Comparison of ENCODE assay signal across 30 mouse cellular contexts in genomic region chr1:34584736-34585135, GRCm38 (mm10). TPM values are rescaled to one million over a fixed set of nuclear protein-coding genes. Genes with fewer than 3 reads are reported as not detected.
DNase-seq lines count a peak whose midpoint lies in the region; ATAC-seq and TF ChIP-seq lines count a peak whose summit lies in the region.
"Had no signal": no experiment of that assay in that cellular context is flagged by ENCODE, and none has a peak within 500 bp of the region (broad histone marks: within the 10 kb centered on the region; RNA-seq: fewer than 3 reads in every experiment).

No protein-coding gene starts in this region.

- H3K4me2 ChIP-seq in forebrain, postnatal 0 days (ENCODE audit: low read depth): no peak overlapping the region
- H3K4me2 ChIP-seq in forebrain, embryonic 13.5 days: no peak overlapping the region
- no peak overlapping the region for H3K4me2 ChIP-seq in midbrain, postnatal 0 days (ENCODE audit: low read depth, low read length, poor library complexity, severe bottlenecking)
- no peak overlapping the region for H3K4me2 ChIP-seq in neural tube, embryonic 15.5 days
- H3K4me2 ChIP-seq: heart, embryonic 13.5 days; hindbrain, embryonic 12.5 days; kidney, embryonic 15.5 days; lung, embryonic 14.5 days; neural tube, embryonic 12.5 days had no signal

- no peak overlapping the region for H3K27ac ChIP-seq in forebrain, postnatal 0 days (ENCODE audit: low read depth, low read length)
- no peak overlapping the region for H3K27ac ChIP-seq in forebrain, embryonic 13.5 days
- no peak overlapping the region for H3K27ac ChIP-seq in midbrain, postnatal 0 days (ENCODE audit: low read depth, low read length)
- no peak overlapping the region for H3K27ac ChIP-seq in midbrain, embryonic 10.5 days (replicated peaks)
- no peak overlapping the region for H3K27ac ChIP-seq in neural tube, embryonic 15.5 days (replicated peaks)
- H3K27ac ChIP-seq: forebrain, embryonic 10.5 days; heart, adult 2 months; heart, embryonic 13.5 days; hindbrain, embryonic 12.5 days; kidney, embryonic 15.5 days; liver, embryonic 14.5 days; neural tube, embryonic 12.5 days had no signal

- no peak for ATAC-seq in forebrain, postnatal 0 days
- no peak for ATAC-seq in forebrain, embryonic 13.5 days
- ATAC-seq in midbrain, postnatal 0 days (ENCODE audit: low FRiP score): no peak
- ATAC-seq in neural tube, embryonic 15.5 days (ENCODE audit: low FRiP score): no peak
- ATAC-seq: CD4-positive, CD25-positive, alpha-beta regulatory T cell, adult 4 months had no signal

- H3K9ac ChIP-seq in forebrain, postnatal 0 days: no peak overlapping the region
- H3K9ac ChIP-seq in forebrain, embryonic 13.5 days: no peak overlapping the region
- H3K9ac ChIP-seq in midbrain, postnatal 0 days (replicated peaks; ENCODE audit: low read length, poor library complexity, severe bottlenecking): no peak overlapping the region
- H3K9ac ChIP-seq in neural tube, embryonic 15.5 days (replicated peaks): no peak overlapping the region
- H3K9ac ChIP-seq: heart, embryonic 13.5 days; hindbrain, embryonic 12.5 days; kidney, embryonic 15.5 days; liver, embryonic 14.5 days; lung, embryonic 14.5 days; neural tube, embryonic 12.5 days had no signal

- no peak for TF ChIP-seq CTCF in forebrain, postnatal 0 days (IDR thresholded peaks at IDR 0.05; ENCODE audit: low read depth)
- no peak for TF ChIP-seq CTCF in midbrain, postnatal 0 days (IDR thresholded peaks at IDR 0.05)

- no peak overlapping the region for H3K4me3 ChIP-seq in forebrain, postnatal 0 days (ENCODE audit: low read depth, low read length)
- H3K4me3 ChIP-seq in forebrain, embryonic 13.5 days: no peak overlapping the region
- no peak overlapping the region for H3K4me3 ChIP-seq in midbrain, postnatal 0 days (ENCODE audit: low read depth, low read length)
- H3K4me3 ChIP-seq in midbrain, embryonic 10.5 days: no peak overlapping the region
- H3K4me3 ChIP-seq in neural tube, embryonic 15.5 days (replicated peaks): no peak overlapping the region
- H3K4me3 ChIP-seq: forebrain, embryonic 10.5 days; heart, adult 2 months; heart, embryonic 13.5 days; hindbrain, embryonic 12.5 days; kidney, embryonic 15.5 days; megakaryocyte, embryonic 14.5 days; neural tube, embryonic 12.5 days had no signal

- peaks cover 32% of the 10 kb centered on the region for H3K36me3 ChIP-seq in forebrain, postnatal 0 days (ENCODE audit: insufficient read depth)
- peaks cover 34% of the 10 kb centered on the region for H3K36me3 ChIP-seq in forebrain, embryonic 13.5 days (ENCODE audit: poor library complexity, severe bottlenecking)
- peaks cover 33% of the 10 kb centered on the region for H3K36me3 ChIP-seq in midbrain, postnatal 0 days (ENCODE audit: insufficient read depth, low read length)
- no peaks in the 10 kb centered on the region for H3K36me3 ChIP-seq in midbrain, embryonic 10.5 days
- H3K36me3 ChIP-seq in neural tube, embryonic 15.5 days: peaks cover 38% of the 10 kb centered on the region
- H3K36me3 ChIP-seq: forebrain, embryonic 10.5 days; heart, embryonic 13.5 days; kidney, embryonic 15.5 days had no signal

- peak; percentile 15 for DNase-seq in forebrain, postnatal 0 days
- peak; percentile 30 for DNase-seq in midbrain, postnatal 0 days (ENCODE audit: low spot score)
- DNase-seq in midbrain, embryonic 10.5 days (ENCODE audit: low spot score): no peak
- peak; percentile 79 for DNase-seq in cerebellum, adult 9-11 months
- no peak for DNase-seq in lung, postnatal 25 days (ENCODE audit: low spot score)
- DNase-seq: gastrocnemius, postnatal 14 days; heart, adult 2 months; heart, postnatal 14 days; kidney, adult 11 months; lung, postnatal 36 days; midbrain, embryonic 14.5 days; spleen, adult 18-20 months had no signal

- H3K9me3 ChIP-seq in forebrain, postnatal 0 days (ENCODE audit: low read length): no peaks in the 10 kb centered on the region
- H3K9me3 ChIP-seq in forebrain, embryonic 13.5 days (replicated peaks): no peaks in the 10 kb centered on the region
- H3K9me3 ChIP-seq in midbrain, postnatal 0 days (ENCODE audit: low read length): no peaks in the 10 kb centered on the region
- H3K9me3 ChIP-seq in midbrain, embryonic 10.5 days (replicated peaks): no peaks in the 10 kb centered on the region
- H3K9me3 ChIP-seq in neural tube, embryonic 15.5 days (replicated peaks): no peaks in the 10 kb centered on the region
- H3K9me3 ChIP-seq: forebrain, embryonic 10.5 days; heart, embryonic 13.5 days; hindbrain, embryonic 12.5 days; kidney, embryonic 15.5 days; megakaryocyte, embryonic 14.5 days; neural tube, embryonic 12.5 days had no signal

- WGBS in forebrain, postnatal 0 days: 62% methylated on average over 4 of the region's 4 CpGs
- WGBS in forebrain, embryonic 13.5 days: 70% methylated on average over 4 of the region's 4 CpGs
- 80% methylated on average over 4 of the region's 4 CpGs for WGBS in midbrain, postnatal 0 days
- WGBS in midbrain, embryonic 10.5 days: 77% methylated on average over 4 of the region's 4 CpGs
- 87% methylated on average over 4 of the region's 4 CpGs for WGBS in neural tube, embryonic 15.5 days

- peaks cover 6% of the 10 kb centered on the region; the same call in 1 of the 2 replicates for H3K4me1 ChIP-seq in forebrain, postnatal 0 days (ENCODE audit: insufficient read depth)
- peaks cover 28% of the 10 kb centered on the region for H3K4me1 ChIP-seq in forebrain, embryonic 13.5 days
- H3K4me1 ChIP-seq in midbrain, postnatal 0 days (ENCODE audit: insufficient read depth, low read length): peaks cover 9% of the 10 kb centered on the region; the same call in 1 of the 2 replicates
- peaks cover 5% of the 10 kb centered on the region for H3K4me1 ChIP-seq in midbrain, embryonic 10.5 days
- peaks cover 35% of the 10 kb centered on the region for H3K4me1 ChIP-seq in neural tube, embryonic 15.5 days
- H3K4me1 ChIP-seq: neural tube, embryonic 12.5 days had no signal

- H3K27me3 ChIP-seq in forebrain, postnatal 0 days (ENCODE audit: insufficient read depth, low read length): no peaks in the 10 kb centered on the region
- peaks cover 9% of the 10 kb centered on the region for H3K27me3 ChIP-seq in forebrain, embryonic 13.5 days
- H3K27me3 ChIP-seq in midbrain, postnatal 0 days (ENCODE audit: insufficient read depth, low read length): no peaks in the 10 kb centered on the region
- H3K27me3 ChIP-seq in midbrain, embryonic 10.5 days (ENCODE audit: low read depth, poor library complexity, severe bottlenecking): peaks cover 14% of the 10 kb centered on the region
- no peaks in the 10 kb centered on the region; the same call in 1 of the 2 replicates for H3K27me3 ChIP-seq in neural tube, embryonic 15.5 days (replicated peaks)

RNA-seq across cellular contexts. Expression of gene Amer3, which starts 5.3 kb away (rescaled TPM):
- 58.0 and 68.5 TPM in 2 replicates for total RNA-seq in forebrain, postnatal 0 days (2014; rRNA removed)
- 18.6 and 25.0 TPM in 2 replicates for polyA plus RNA-seq in forebrain, postnatal 0 days (2015; fragmentation: Nextera tagmentation; extraction: Ambion mirVana)
- polyA plus RNA-seq in forebrain, embryonic 13.5 days (2015; fragmentation: Nextera tagmentation; extraction: Ambion mirVana): 12.5 and 15.2 TPM in 2 replicates
- 62.3 and 67.5 TPM in 2 replicates for total RNA-seq in midbrain, postnatal 0 days (2014; rRNA removed)
- polyA plus RNA-seq in midbrain, postnatal 0 days (2015; fragmentation: Nextera tagmentation; extraction: Ambion mirVana): 23.6 and 25.3 TPM in 2 replicates
- 1.3 and 3.4 TPM in 2 replicates for polyA plus RNA-seq in midbrain, embryonic 10.5 days (2016; fragmentation: Nextera tagmentation; extraction: Ambion mirVana)
- 24.6 and 28.8 TPM in 2 replicates for polyA plus RNA-seq in neural tube, embryonic 15.5 days (2015; fragmentation: Nextera tagmentation; extraction: Ambion mirVana)
- total RNA-seq: gastrocnemius, postnatal 14 days; heart, adult 2 months; heart, postnatal 14 days had no signal
- polyA plus RNA-seq: CD4-positive, CD25-positive, alpha-beta regulatory T cell, adult 4 months; heart, embryonic 13.5 days; liver, embryonic 14.5 days; lung, embryonic 14.5 days had no signal

RNA-seq across cellular contexts. Expression of gene Prss40, which starts 24.0 kb away (rescaled TPM):
- not detected in 2 replicates for total RNA-seq in forebrain, postnatal 0 days (2014; rRNA removed)
- 0.19 TPM in 1 of 2 replicates, not detected in the other for polyA plus RNA-seq in forebrain, postnatal 0 days (2015; fragmentation: Nextera tagmentation; extraction: Ambion mirVana)
- not detected in 2 replicates for polyA plus RNA-seq in forebrain, embryonic 13.5 days (2015; fragmentation: Nextera tagmentation; extraction: Ambion mirVana)
- total RNA-seq in midbrain, postnatal 0 days (2014; rRNA removed): not detected in 2 replicates
- 0.18 and 0.19 TPM in 2 replicates for polyA plus RNA-seq in midbrain, postnatal 0 days (2015; fragmentation: Nextera tagmentation; extraction: Ambion mirVana)
- polyA plus RNA-seq in midbrain, embryonic 10.5 days (2016; fragmentation: Nextera tagmentation; extraction: Ambion mirVana): not detected in 2 replicates
- polyA plus RNA-seq in neural tube, embryonic 15.5 days (2015; fragmentation: Nextera tagmentation; extraction: Ambion mirVana): not detected in 2 replicates
- total RNA-seq: adrenal gland, postnatal 25 days; gastrocnemius, postnatal 14 days; heart, adult 2 months; heart, postnatal 14 days; left cerebral cortex, postnatal 25 days had no signal
- polyA plus RNA-seq: CD4-positive, CD25-positive, alpha-beta regulatory T cell, adult 4 months; cortical plate, adult 2 months; embryonic facial prominence, embryonic 11.5 days; forebrain, embryonic 10.5 days; frontal cortex, adult 2 months; heart, adult 2 months; heart, embryonic 13.5 days; hindbrain, embryonic 12.5 days; kidney, embryonic 15.5 days; limb, embryonic 14.5 days; liver, embryonic 14.5 days; lung, embryonic 14.5 days; midbrain, embryonic 14.5 days; neural tube, embryonic 12.5 days; urinary bladder, adult 2 months had no signal

RNA-seq across cellular contexts. Expression of gene Cfc1, which starts 49.3 kb away (rescaled TPM):
- total RNA-seq in forebrain, postnatal 0 days (2014; rRNA removed): not detected in 2 replicates
- 0.22 and 0.33 TPM in 2 replicates for polyA plus RNA-seq in forebrain, postnatal 0 days (2015; fragmentation: Nextera tagmentation; extraction: Ambion mirVana)
- polyA plus RNA-seq in forebrain, embryonic 13.5 days (2015; fragmentation: Nextera tagmentation; extraction: Ambion mirVana): not detected in 2 replicates
- not detected in 2 replicates for total RNA-seq in midbrain, postnatal 0 days (2014; rRNA removed)
- polyA plus RNA-seq in midbrain, postnatal 0 days (2015; fragmentation: Nextera tagmentation; extraction: Ambion mirVana): 0.44 and 1.2 TPM in 2 replicates
- polyA plus RNA-seq in midbrain, embryonic 10.5 days (2016; fragmentation: Nextera tagmentation; extraction: Ambion mirVana): not detected in 2 replicates
- polyA plus RNA-seq in neural tube, embryonic 15.5 days (2015; fragmentation: Nextera tagmentation; extraction: Ambion mirVana): 0.29 and 0.52 TPM in 2 replicates
- total RNA-seq: adrenal gland, postnatal 25 days; gastrocnemius, postnatal 14 days; heart, adult 2 months; heart, postnatal 14 days; left cerebral cortex, postnatal 25 days had no signal
- polyA plus RNA-seq: cortical plate, adult 2 months; embryonic facial prominence, embryonic 11.5 days; forebrain, embryonic 10.5 days; frontal cortex, adult 2 months; heart, adult 2 months; hindbrain, embryonic 12.5 days; kidney, embryonic 15.5 days; liver, embryonic 14.5 days; lung, embryonic 14.5 days; midbrain, embryonic 14.5 days; neural tube, embryonic 12.5 days had no signal

Comparison
In these comparisons a context has a peak if more than half of its experiments do, and no peak if none do; other contexts are left out.
1. DNase-seq: peak in forebrain, postnatal 0 days (single experiment), midbrain, postnatal 0 days (single experiment) and cerebellum, adult 9-11 months (single experiment); none in midbrain, embryonic 10.5 days (single experiment) and lung, postnatal 25 days (single experiment).